Mouse (Mus musculus): ENCODE measurements around the gene Smim8.
"Not testable (repeated sequence)": the region's sequence is repeated elsewhere in the genome, so short reads cannot be mapped to it uniquely, and the experiment has no call there.

Smim8 gene

DNA sequence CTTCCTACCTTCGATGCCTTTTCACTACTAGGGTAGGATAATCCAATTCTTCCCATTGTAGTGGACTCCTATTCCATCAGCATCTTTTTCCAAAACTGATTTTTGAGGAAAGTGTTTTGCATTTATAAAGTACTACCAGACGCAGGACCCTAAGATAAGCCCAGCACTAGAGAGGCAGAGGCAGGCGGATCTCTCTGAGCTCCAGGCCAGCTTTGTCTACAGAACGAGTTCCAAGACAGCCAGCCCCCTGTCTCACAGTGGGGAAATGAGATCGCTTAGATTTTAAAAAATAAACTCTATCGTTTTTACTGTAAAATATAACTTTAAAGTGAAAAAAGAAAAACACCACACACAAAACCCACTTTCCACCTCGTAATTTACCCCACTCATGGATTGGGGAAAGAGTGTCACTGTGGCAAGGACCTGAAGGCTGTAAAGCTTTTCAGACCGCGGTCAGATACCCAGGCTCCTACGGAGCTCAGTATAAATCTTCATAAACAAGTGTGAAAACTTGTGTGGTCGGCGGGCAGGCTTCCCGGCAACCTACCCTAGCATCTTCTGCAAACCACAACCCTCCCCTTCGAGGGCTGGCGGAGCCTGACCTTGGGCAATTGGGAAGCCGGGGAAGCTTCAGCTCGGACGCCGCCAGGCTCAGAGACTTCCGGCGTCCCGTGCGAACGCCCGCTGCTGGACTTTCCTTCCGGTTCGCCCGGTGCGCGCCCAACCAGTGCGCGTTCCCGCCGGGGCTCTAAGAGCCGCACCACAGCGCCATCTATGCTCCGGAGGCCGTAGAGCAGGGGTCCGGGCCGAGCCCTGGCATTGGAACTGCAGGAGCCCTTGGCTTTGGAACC is at the start of gene Smim8:
Gene Smim8 (minus strand): TSS at position 747 of the 851 bp plus-strand sequence.
- in situ Hi-C loops (cut with MboI) = no loop called here

DNA sequence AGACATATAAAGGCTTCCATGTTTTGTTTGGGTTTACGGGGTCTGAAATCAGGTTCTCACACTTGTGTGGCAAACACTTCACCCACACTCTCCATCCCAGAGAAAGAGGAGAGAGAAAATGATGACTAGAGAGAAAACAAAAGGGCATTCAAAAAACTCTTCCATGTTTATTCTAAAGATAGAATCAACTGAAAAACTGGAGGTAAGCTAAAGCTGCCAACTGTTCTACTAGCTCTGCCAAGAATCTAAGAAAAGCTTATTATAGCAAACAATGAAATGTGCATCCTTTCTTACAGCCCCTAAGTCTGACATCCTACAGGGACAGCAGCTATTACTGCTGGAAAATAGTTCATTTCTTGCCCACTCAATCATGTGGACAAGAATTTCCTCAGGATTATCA is 45.7 kb upstream of the Smim8 start:
- in situ Hi-C loops (cut with MboI) = no loop called here

- in situ Hi-C loops (cut with MboI) = no loop called here
These were observed 41.7 kb upstream of the Smim8 start for GRCm38 (mm10) chr4:34819904-34820303.

DNA sequence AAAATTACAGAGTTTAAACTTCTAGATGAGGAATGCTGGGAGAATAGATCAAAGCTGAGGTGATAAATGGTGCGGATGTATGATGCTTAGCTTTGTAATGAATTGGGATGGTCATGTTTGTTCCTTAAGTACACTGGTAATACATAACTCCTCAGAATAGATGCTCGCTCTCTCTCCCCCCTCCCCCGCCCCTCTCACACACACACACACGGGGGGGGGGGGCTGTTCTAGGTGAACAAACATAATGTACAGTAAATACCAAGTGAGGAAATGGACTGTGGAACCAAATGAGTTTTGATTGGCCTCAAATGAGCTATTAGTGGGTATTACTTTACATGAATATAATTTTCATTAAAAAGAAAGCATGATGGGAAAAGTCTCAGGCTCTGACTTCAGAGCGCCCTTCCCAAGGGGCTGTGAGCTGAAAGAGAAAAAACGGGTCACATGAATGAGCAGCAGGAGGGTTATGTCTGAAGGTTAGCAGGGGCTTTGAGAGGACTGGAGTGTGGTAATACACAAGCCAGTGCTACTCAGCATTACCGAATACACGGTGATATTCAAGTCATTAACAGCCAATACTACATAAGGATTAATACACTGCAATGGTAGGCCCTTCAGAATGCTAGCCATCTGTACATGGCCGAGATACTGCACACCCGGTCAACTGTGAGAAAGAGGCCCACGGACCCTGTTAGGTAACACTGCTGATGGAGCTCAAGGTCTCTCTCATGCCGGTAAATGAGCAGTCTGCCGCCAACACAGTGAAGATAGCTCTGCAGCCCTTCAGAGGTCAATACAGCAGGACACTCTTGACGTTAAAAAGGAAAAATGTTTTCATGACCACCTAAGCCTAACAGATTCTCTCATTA is 23.2 kb upstream of the Smim8 start:
- in situ Hi-C loops (cut with MboI) = no loop called here

- in situ Hi-C loops (cut with MboI) = no loop called here
These were observed 19.8 kb upstream of the Smim8 start for GRCm38 (mm10) chr4:34798005-34798404.

DNA sequence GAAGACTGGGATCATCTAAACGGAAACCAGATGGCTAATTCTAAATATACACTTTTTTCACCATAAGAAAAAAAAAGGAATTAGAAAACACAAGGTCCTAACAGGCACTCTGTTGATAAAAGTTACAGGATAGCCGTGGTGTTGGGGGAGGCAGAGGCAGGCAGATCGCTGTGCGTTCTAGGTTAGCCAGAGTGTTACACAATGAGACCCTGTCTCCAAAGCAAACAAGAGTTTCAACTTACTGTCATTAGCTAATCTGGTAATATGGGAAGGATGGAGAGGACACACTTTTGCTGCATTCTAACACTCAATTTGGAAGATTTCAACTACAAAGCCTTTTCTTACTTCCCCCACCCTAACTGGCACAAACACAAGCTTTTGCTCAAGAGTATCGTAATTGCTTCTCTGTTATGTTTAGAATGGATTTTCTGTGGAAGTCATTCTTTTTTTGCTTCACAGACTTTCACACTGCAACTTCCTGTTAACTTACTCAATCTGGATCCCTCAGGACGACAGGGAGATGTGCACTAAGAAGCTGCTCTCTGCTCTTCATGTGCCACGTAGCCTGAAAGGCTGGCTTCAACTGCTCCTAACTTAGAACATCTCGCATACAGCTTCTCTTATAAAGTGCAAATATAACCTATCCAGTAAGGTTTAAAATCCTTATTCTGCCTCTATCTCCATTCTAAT is 19.2 kb upstream of the Smim8 start:
- in situ Hi-C loops (cut with MboI) = no loop called here

DNA sequence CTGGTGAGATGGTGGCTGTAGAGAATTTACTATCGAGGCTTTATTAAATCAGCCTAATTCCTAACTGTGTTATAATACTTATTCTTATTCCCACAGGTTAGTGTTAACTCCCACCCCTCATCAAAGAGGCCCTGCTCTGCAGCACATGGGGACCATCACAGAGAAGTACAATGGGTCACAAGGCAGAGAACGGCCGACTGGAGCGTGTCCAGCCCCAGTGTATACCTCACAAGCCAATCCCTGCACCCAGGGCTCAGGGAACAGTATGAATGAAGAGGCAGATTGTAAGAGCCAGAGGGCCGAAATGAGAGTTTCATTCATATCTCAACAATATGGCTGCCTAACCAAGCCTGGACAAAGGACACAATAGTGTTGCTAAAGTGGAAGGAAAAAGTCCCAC is 18.1 kb upstream of the Smim8 start:
- in situ Hi-C loops (cut with MboI) = no loop called here

GRCm38 (mm10) chr4:34786476-34786875 is 8.3 kb upstream of the Smim8 start:
- in situ Hi-C loops (cut with MboI) = no loop called here

GRCm38 (mm10) chr4:34785646-34786045 is 7.4 kb upstream of the Smim8 start:
- in situ Hi-C loops (cut with MboI) = no loop called here

- in situ Hi-C loops (cut with MboI) = no loop called here
These were observed 6.6 kb upstream of the Smim8 start for GRCm38 (mm10) chr4:34784865-34785264.

GRCm38 (mm10) chr4:34782730-34783129 is 4.5 kb upstream of the Smim8 start:
- in situ Hi-C loops (cut with MboI) = no loop called here

GRCm38 (mm10) chr4:34771652-34772371 is 6.4 kb downstream of the Smim8 start:
- in situ Hi-C loops (cut with MboI) = no loop called here

DNA sequence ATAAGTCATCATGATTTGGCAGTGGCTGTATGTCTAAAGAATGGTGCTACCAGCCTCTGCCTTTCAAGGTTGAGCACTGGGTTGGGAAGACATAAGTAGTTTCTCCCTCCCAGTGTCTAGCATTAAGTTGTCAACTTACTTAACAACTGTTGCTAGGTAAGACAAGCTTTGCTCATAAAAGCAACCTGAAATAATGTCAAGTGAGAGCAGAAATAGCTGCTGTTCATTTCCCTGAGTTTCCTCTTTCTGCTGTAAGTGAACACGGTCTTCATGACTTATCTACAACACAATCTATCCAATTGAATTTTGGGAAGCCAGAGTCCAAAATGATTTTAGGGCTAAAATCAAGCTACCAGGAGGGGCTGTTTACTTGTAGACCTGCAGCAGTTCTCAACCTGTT is 22.1 kb downstream of the Smim8 start, which contains the start of gene Gm136:
Gene Gm136 (minus strand): TSS at position 101 of the 400 bp plus-strand sequence.
- in situ Hi-C loops (cut with MboI) = no loop called here

DNA sequence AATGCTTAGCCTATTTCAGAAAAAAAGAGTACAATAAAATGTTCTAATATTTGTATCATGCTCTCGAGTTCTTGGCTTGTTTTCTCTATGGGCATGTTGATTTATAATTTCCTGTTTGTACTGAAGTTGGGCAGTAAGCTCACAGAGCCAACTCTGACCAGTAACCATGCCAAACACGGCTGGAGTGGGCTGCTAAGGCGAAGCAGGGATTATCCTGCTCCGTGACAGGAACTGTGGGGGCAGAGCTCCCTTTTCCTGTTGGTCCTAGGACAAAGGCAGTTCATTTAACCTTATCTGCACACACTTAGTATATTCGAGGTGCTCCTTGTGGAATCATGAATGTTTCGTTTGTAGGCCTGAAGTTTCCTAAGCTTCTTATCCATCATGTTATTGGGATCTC is 29.0 kb downstream of the Smim8 start:
- in situ Hi-C loops (cut with MboI) = no loop called here

DNA sequence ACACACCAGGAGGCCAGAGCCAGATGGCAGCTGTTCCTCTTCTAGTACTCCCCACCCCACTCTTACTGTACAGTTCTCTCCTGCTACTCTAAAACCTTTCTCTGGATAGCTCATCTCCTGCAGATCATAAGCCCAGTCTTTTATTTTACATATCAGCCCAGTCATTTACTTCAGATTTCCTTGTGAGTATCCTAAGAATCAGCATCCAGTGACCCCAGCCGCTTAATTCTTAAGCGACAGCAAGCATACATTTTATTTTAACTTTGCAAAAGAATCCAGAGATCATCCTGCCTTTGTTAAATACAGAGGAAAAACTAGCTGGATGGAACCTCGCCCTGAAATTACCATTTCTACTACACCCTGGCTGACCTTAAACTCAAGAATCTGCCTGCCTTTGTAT is 43.8 kb downstream of the Smim8 start:
- in situ Hi-C loops (cut with MboI) = no loop called here

DNA sequence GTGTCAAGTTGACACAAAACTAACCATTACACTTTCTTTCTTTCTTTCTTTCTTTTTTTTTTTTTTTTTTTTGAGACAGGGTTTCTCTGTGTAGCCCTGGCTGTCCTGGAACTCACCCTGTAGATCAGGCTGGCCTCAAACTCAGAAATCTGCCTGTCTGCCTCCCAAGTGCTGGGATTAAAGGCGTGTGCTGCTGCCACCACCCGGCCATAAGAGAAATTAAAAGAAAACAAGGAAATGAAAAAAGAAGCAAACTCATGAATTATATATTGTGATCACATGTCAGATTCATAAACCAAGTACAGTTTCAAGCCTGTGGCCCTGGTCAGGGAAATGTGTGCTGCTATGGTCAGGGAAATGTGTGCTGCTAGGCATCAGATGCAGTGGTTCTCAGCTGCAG is 44.8 kb downstream of the Smim8 start:
- in situ Hi-C loops (cut with MboI) = not testable (repeated sequence)

GRCm38 (mm10) chr4:34729851-34730341 is 48.3 kb downstream of the Smim8 start, which contains the start of gene Cfap206:
Gene Cfap206 (minus strand): TSS chr4:34730206.
- in situ Hi-C loops (cut with MboI) = no loop called here

DNA sequence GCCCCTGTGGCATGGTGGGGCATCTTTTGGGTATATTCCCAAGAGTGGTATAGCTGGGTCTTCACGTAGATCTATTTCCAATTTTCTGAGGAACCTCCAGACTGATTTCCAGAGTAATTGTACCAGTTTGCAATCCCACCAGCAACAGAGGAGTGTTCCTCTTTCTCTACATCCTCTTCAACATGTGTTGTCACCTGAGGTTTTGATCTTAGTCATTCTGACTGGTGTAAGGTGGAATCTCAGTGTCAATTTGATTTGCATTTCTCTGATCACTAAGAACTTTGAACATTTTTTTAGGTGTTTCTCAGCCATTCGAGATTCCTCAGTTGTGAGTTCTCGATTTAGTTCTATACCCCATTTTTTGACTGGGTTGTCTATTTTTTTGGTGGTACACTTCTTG is 52.5 kb downstream of the Smim8 start:
- in situ Hi-C loops (cut with MboI) = not testable (repeated sequence)

DNA sequence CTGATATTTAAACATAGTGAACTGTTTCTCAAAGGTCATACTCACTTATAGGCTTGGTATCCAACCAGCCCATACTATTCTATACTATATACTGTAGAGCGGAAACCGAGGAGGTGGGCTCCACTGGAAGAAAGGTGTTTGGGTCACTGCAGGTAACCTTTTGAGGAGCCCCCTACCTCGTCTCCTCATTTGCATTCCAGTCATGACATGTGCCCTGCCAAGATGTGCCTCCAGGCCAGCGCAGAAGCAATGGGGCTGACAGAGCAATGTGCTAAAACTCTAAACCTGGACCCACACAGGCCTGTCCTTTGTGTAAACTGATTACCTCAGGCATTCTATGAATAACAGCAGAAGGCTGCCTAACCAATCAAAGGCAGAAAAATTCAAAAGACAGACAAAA is 53.9 kb downstream of the Smim8 start:
- in situ Hi-C loops (cut with MboI) = no loop called here

DNA sequence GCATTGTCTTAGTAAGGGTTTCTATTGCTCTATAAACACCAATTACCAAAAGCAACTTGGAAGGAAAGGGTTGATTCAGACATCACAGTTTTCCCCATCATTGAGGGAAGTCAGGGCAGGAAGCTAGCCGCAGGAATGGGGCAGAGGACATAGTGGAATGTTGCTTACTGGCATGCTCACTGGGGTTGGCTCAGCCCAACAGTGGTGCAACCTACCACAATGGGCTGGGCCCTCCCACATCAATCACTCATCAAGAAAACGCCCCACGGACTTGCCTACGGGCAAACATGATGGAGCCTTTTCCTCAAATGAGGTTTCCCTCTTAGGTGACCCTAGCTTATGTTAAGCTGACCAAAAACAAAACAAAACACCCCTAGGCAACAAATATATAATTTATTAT is 55.0 kb downstream of the Smim8 start:
- in situ Hi-C loops (cut with MboI) = no loop called here
